Mouse (Mus musculus): ENCODE results near the gene Cpvl.

The Cpvl gene

GRCm38 (mm10) chr6:53978571-53978970, at the start of gene Cpvl:
TSS of gene Cpvl (minus strand) at chr6:53978671.
- DNase-seq (ENCODE audit: low spot score) = no peak

- DNase-seq (ENCODE audit: low spot score) = no peak
Observed at GRCm38 (mm10) chr6:54023846-54024245, 45.4 kb upstream of the Cpvl start.

- DNase-seq (ENCODE audit: low spot score) = peak; percentile 27
Observed at GRCm38 (mm10) chr6:54021123-54021789, 42.8 kb upstream of the Cpvl start.

- no peak for DNase-seq (ENCODE audit: low spot score)
Observed at GRCm38 (mm10) chr6:54018861-54019260, 40.4 kb upstream of the Cpvl start.

- no peak for DNase-seq (ENCODE audit: low spot score)
Observed at GRCm38 (mm10) chr6:54018038-54018437, 39.6 kb upstream of the Cpvl start.

GRCm38 (mm10) chr6:54012163-54012562, 33.7 kb upstream of the Cpvl start:
- DNase-seq (ENCODE audit: low spot score) = no peak

- DNase-seq (ENCODE audit: low spot score) = no peak
Observed at GRCm38 (mm10) chr6:54010362-54010761, 31.9 kb upstream of the Cpvl start.

GRCm38 (mm10) chr6:54009293-54009692, 30.8 kb upstream of the Cpvl start:
- DNase-seq (ENCODE audit: low spot score) = no peak

GRCm38 (mm10) chr6:54008448-54009120, 30.1 kb upstream of the Cpvl start:
- no peak for DNase-seq (ENCODE audit: low spot score)

- no peak for DNase-seq (ENCODE audit: low spot score)
Observed at GRCm38 (mm10) chr6:54005302-54005701, 26.8 kb upstream of the Cpvl start.

- no peak for DNase-seq (ENCODE audit: low spot score)
Observed at GRCm38 (mm10) chr6:53996226-53996955, 17.9 kb upstream of the Cpvl start.

- no peak for DNase-seq (ENCODE audit: low spot score)
Observed at GRCm38 (mm10) chr6:53995519-53995918, 17.0 kb upstream of the Cpvl start.

GRCm38 (mm10) chr6:53992386-53992785, 13.9 kb upstream of the Cpvl start:
- DNase-seq (ENCODE audit: low spot score) = no peak

- no peak for DNase-seq (ENCODE audit: low spot score)
Observed at GRCm38 (mm10) chr6:53987235-53987634, 8.8 kb upstream of the Cpvl start.

- DNase-seq (ENCODE audit: low spot score) = no peak
Observed at GRCm38 (mm10) chr6:53986273-53986985, 8.0 kb upstream of the Cpvl start.

GRCm38 (mm10) chr6:53983820-53984219, 5.3 kb upstream of the Cpvl start:
- DNase-seq (ENCODE audit: low spot score) = no peak

GRCm38 (mm10) chr6:53982612-53983011, 4.1 kb upstream of the Cpvl start:
- no peak for DNase-seq (ENCODE audit: low spot score)

GRCm38 (mm10) chr6:53982047-53982600, 3.7 kb upstream of the Cpvl start:
- no peak for DNase-seq (ENCODE audit: low spot score)

- DNase-seq (ENCODE audit: low spot score) = no peak
Observed at GRCm38 (mm10) chr6:53980817-53981480, 2.5 kb upstream of the Cpvl start.

- DNase-seq (ENCODE audit: low spot score) = no peak
Observed at GRCm38 (mm10) chr6:53974040-53974439, 4.4 kb downstream of the Cpvl start.

GRCm38 (mm10) chr6:53973468-53973867, 5.0 kb downstream of the Cpvl start:
- no peak for DNase-seq (ENCODE audit: low spot score)
